17 mouse cellular contexts compared by ENCODE assay signal in genomic region chr8:120962606-120963380, GRCm38 (mm10).
DNase-seq lines count a peak whose midpoint lies in the region; TF ChIP-seq lines count a peak whose summit lies in the region.
"Had no signal": no experiment of that assay in that cellular context is flagged by ENCODE, and none has a peak within 500 bp of the region (broad histone marks: within the 10 kb centered on the region; RNA-seq: fewer than 3 reads in every experiment).

No protein-coding gene starts in this region.

- DNase-seq in gastrocnemius, adult 2 months = peak; percentile 44
- DNase-seq in gastrocnemius, postnatal 14 days = no peak
- DNase-seq in left cerebral cortex, postnatal 4 days = peak; percentile 15
- DNase-seq in left cerebral cortex, adult 11 months (ENCODE audit: low spot score) = no peak
- peak; percentile 77 for DNase-seq in Muller cell, postnatal 12 days (ENCODE audit: inconsistent ontology term)
- peak; percentile 58 for DNase-seq in skeletal muscle tissue, adult 2 months (ENCODE audit: low read depth, low spot score)
- no peak for DNase-seq in kidney, postnatal 14 days
- DNase-seq: adrenal gland, adult 8-10 months; adrenal gland, postnatal 36 days; cerebellum, adult 2 months; gastrocnemius, postnatal 10 days; heart, postnatal 4 days; kidney, adult 8-10 months had no signal

- no peak for TF ChIP-seq CTCF in gastrocnemius, adult 2 months (IDR thresholded peaks at IDR 0.05)

- no peak overlapping the region for H3K27ac ChIP-seq in gastrocnemius, adult 2 months
- H3K27ac ChIP-seq: embryonic facial prominence, embryonic 10.5 days; forebrain, embryonic 10.5 days; heart, embryonic 13.5 days; hindbrain, embryonic 12.5 days had no signal

- H3K4me3 ChIP-seq in gastrocnemius, adult 2 months = no peak overlapping the region
- H3K4me3 ChIP-seq: embryonic facial prominence, embryonic 10.5 days; forebrain, embryonic 10.5 days; heart, embryonic 13.5 days; hindbrain, embryonic 12.5 days had no signal

- intact Hi-C loops in gastrocnemius, adult 2 months (cut with DNase I) = no loop called here
- intact Hi-C loops in gastrocnemius, postnatal 14 days (cut with DNase I; ENCODE audit: low total_unique reads) = no loop called here
- intact Hi-C loops in left cerebral cortex, postnatal 4 days (cut with DNase I) = no loop called here

Comparison
In these comparisons a context has a peak if more than half of its experiments do, and no peak if none do; other contexts are left out.
1. DNase-seq: peak in gastrocnemius, adult 2 months (single experiment), left cerebral cortex, postnatal 4 days (single experiment), Muller cell, postnatal 12 days (single experiment) and skeletal muscle tissue, adult 2 months (single experiment); none in gastrocnemius, postnatal 14 days (single experiment), left cerebral cortex, adult 11 months (single experiment) and kidney, postnatal 14 days (single experiment).